Mouse (Mus musculus) liver, embryonic 11.5 days (tissue): ENCODE data around the gene Zfhx3. TPM values are rescaled to one million over a fixed set of nuclear protein-coding genes. Genes with fewer than 3 reads are reported as not detected.

Experiments
- ATAC-seq: fragments of 200-750 bp; cut with Nextera tagmentation; replicated peaks from 2 replicates; pipeline ENCODE4 v1.8.0; 2017; ENCODE audit warnings: moderate number of reproducible peaks, mild to moderate bottlenecking, moderate TSS enrichment, moderate library complexity; ENCODE audit not compliant: low FRiP score
- DNase-seq: peaks from one replicate; pipeline ENCODE4 v3.0.0-alpha.2; 2017; ENCODE audit warnings: low spot score
- H3K27ac ChIP-seq: fragments of 300-500 bp; sonication (generic); 2 replicates; pipeline ENCODE4 v1.5.1; 2014; ENCODE audit warnings: mild to moderate bottlenecking, low read depth, low read length, control low read depth
- H3K27me3 ChIP-seq: fragments of 300-500 bp; sonication (generic); replicated peaks from 2 replicates; pipeline ENCODE4 v1.6.1; 2014; ENCODE audit warnings: low read length, mixed read lengths; ENCODE audit not compliant: control insufficient read depth, insufficient read depth
- H3K36me3 ChIP-seq: fragments of 300-500 bp; sonication (generic); 2 replicates; pipeline ENCODE4 v1.6.1; 2014; ENCODE audit warnings: mild to moderate bottlenecking, low read length, moderate library complexity, mixed read lengths; ENCODE audit not compliant: control insufficient read depth, insufficient read depth
- H3K4me1 ChIP-seq: fragments of 300-500 bp; sonication (generic); replicated peaks from 2 replicates; pipeline ENCODE4 v1.6.1; 2014; ENCODE audit warnings: low read length, mixed read lengths; ENCODE audit not compliant: control insufficient read depth, insufficient read depth
- H3K4me2 ChIP-seq: fragments of 300-500 bp; sonication (generic); 2 replicates; pipeline ENCODE4 v1.6.1; 2014; ENCODE audit warnings: mild to moderate bottlenecking, control low read depth, moderate library complexity
- H3K4me3 ChIP-seq: fragments of 300-500 bp; sonication (generic); 2 replicates; pipeline ENCODE4 v1.5.1; 2014; ENCODE audit warnings: low read depth, low read length, control low read depth
- H3K9ac ChIP-seq: fragments of 300-500 bp; sonication (generic); 2 replicates; pipeline ENCODE4 v1.6.1; 2014; ENCODE audit warnings: low read depth, low read length, control low read depth
- H3K9me3 ChIP-seq: fragments of 300-500 bp; sonication (generic); 2 replicates; pipeline ENCODE4 v1.6.1; 2016; ENCODE audit warnings: low read length, inconsistent platforms, mixed read lengths; ENCODE audit not compliant: control insufficient read depth
- WGBS: fragments of 180-500 bp; shearing (Covaris S2); extraction: QIAGEN DNeasy Blood & Tissue Kit; methylation state at CpG from one replicate; pipeline ENCODE4 v1.1.7; 2014; 5-methylcytosine and 5-hydroxymethylcytosine counted together
- polyA plus RNA-seq: library from polyadenylated mRNA; unstranded; fragments of >200 nt; fragmentation: Nextera tagmentation; extraction: Ambion mirVana; gene quantifications from 2 replicates; pipeline ENCODE4 v1.2.1, GENCODE M21; 2014

Gene Zfhx3
- polyA plus RNA-seq, 1 experiment from 2014 or later: 6.1 TPM

- no peaks in the 10 kb centered on the region for H3K4me1 ChIP-seq
- H3K9me3 ChIP-seq: no peaks in the 10 kb centered on the region
- 61% methylated on average over 2 of the region's 2 CpGs for WGBS
- H3K9ac ChIP-seq: no peak overlapping the region
- H3K36me3 ChIP-seq: no peaks in the 10 kb centered on the region
- DNase-seq (no peak), ATAC-seq (no peak)
- no peaks in the 10 kb centered on the region for H3K27me3 ChIP-seq
- H3K27ac ChIP-seq: no peak overlapping the region
- no peak overlapping the region for H3K4me3 ChIP-seq
- no peak overlapping the region for H3K4me2 ChIP-seq
These were observed 1051.3 kb downstream of the Zfhx3 start for GRCm38 (mm10) chr8:108993718-108994117.

GRCm38 (mm10) chr8:108994187-108994586 lies 1051.7 kb downstream of the Zfhx3 start:
- Histone ChIP-seq H3K4me2 (no peak overlapping the region), H3K27ac (no peak overlapping the region), H3K4me1 (no peaks in the 10 kb centered on the region), H3K4me3 (no peak overlapping the region), H3K9ac (no peak overlapping the region), H3K36me3 (no peaks in the 10 kb centered on the region), H3K9me3 (no peaks in the 10 kb centered on the region), H3K27me3 (no peaks in the 10 kb centered on the region)
- ATAC-seq (no peak), DNase-seq (peak; percentile 20)
- WGBS: 49% methylated on average over 2 of the region's 2 CpGs

DNA sequence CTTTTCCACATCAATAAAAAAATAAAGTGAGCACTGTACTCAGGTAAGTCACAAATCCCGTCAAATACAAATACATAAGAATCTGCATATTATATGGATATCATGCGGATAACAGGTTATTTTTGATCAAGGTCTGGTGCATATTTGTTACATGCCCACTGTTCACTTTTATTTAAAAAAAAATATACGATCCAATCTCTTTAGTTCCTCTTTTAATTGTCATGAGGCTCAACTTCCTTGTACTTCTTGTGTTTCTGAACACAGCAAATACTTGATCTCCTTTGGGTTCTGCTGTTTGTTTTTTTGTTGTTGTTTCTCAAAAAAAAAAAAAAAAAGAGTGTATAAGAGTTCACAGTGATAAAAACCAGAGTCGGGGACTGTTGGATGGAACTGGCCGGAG lies 1052.4 kb downstream of the Zfhx3 start:
- H3K4me1 ChIP-seq: no peaks in the 10 kb centered on the region
- WGBS: 87% methylated on average over 5 of the region's 5 CpGs

GRCm38 (mm10) chr8:108997334-108997733 lies 1054.9 kb downstream of the Zfhx3 start:
- DNase-seq: peak; percentile 24

More for the DNA sequence above, 1052.4 kb downstream of the Zfhx3 start:
- H3K4me3 ChIP-seq: no peak overlapping the region
- no peak overlapping the region for H3K27ac ChIP-seq
- no peaks in the 10 kb centered on the region for H3K27me3 ChIP-seq
- ATAC-seq: no peak
- H3K9me3 ChIP-seq: no peaks in the 10 kb centered on the region
- no peak overlapping the region for H3K9ac ChIP-seq
- no peak overlapping the region for H3K4me2 ChIP-seq
- no peak for DNase-seq
- no peaks in the 10 kb centered on the region for H3K36me3 ChIP-seq

GRCm38 (mm10) chr8:108999297-109000249 lies 1057.1 kb downstream of the Zfhx3 start:
- H3K9ac ChIP-seq: no peak overlapping the region
- H3K4me1 ChIP-seq: no peaks in the 10 kb centered on the region
- no peak overlapping the region for H3K4me3 ChIP-seq
- no peaks in the 10 kb centered on the region for H3K27me3 ChIP-seq
- H3K9me3 ChIP-seq: no peaks in the 10 kb centered on the region
- H3K36me3 ChIP-seq: no peaks in the 10 kb centered on the region
- no peak overlapping the region for H3K4me2 ChIP-seq
- no peak overlapping the region for H3K27ac ChIP-seq
- WGBS: 85% methylated on average over 15 of the region's 15 CpGs
- DNase-seq (peak; percentile 30), ATAC-seq (no peak)

More at GRCm38 (mm10) chr8:108997334-108997733, 1054.9 kb downstream of the Zfhx3 start:
- no peak overlapping the region for H3K9ac ChIP-seq
- H3K36me3 ChIP-seq: no peaks in the 10 kb centered on the region
- no peak overlapping the region for H3K27ac ChIP-seq
- 41% methylated on average over 3 of the region's 3 CpGs for WGBS
- H3K4me3 ChIP-seq: no peak overlapping the region
- ATAC-seq: no peak
- no peaks in the 10 kb centered on the region for H3K27me3 ChIP-seq
- H3K4me1 ChIP-seq: no peaks in the 10 kb centered on the region
- no peak overlapping the region for H3K4me2 ChIP-seq
- no peaks in the 10 kb centered on the region for H3K9me3 ChIP-seq

DNA sequence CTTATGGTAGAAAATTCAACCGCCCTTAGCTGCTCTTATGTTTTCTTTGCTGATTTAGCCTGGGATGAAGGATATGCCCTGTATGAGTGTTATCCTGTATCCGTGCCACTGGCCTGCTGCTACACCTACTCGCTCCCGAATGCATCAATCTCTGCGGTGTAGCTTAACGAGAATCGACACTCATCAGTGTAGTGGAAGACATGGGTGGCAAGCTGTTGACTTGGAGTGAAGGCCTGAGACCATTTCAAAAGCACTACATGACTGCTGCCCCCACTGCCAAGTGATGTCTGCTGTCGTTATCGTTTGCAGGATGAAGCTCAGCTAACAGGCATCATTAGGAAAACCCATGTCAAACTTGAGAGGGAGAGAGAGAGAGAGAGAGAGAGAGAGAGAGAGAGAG lies 1058.6 kb downstream of the Zfhx3 start:
- no peak overlapping the region for H3K4me2 ChIP-seq
- H3K4me3 ChIP-seq: no peak overlapping the region
- H3K27ac ChIP-seq: no peak overlapping the region
- H3K36me3 ChIP-seq: no peaks in the 10 kb centered on the region
- H3K27me3 ChIP-seq: no peaks in the 10 kb centered on the region
- no peak overlapping the region for H3K9ac ChIP-seq
- no peaks in the 10 kb centered on the region for H3K4me1 ChIP-seq
- H3K9me3 ChIP-seq: no peaks in the 10 kb centered on the region
- ATAC-seq: no peak
- 81% methylated on average over 9 of the region's 9 CpGs for WGBS
- peak; percentile 15 for DNase-seq

GRCm38 (mm10) chr8:109001923-109002322 lies 1059.5 kb downstream of the Zfhx3 start:
- Histone ChIP-seq H3K9me3 (no peaks in the 10 kb centered on the region), H3K27me3 (no peaks in the 10 kb centered on the region), H3K9ac (no peak overlapping the region), H3K27ac (no peak overlapping the region), H3K4me2 (no peak overlapping the region), H3K4me1 (no peaks in the 10 kb centered on the region), H3K36me3 (no peaks in the 10 kb centered on the region), H3K4me3 (no peak overlapping the region)
- WGBS: 76% methylated on average over 5 of the region's 5 CpGs
- DNase-seq: no peak
- ATAC-seq: no peak

GRCm38 (mm10) chr8:109006986-109007385 lies 1064.5 kb downstream of the Zfhx3 start:
- H3K36me3 ChIP-seq: no peaks in the 10 kb centered on the region
- DNase-seq: no peak
- H3K9ac ChIP-seq: no peak overlapping the region
- H3K27ac ChIP-seq: no peak overlapping the region
- H3K4me2 ChIP-seq: no peak overlapping the region
- H3K9me3 ChIP-seq: no peaks in the 10 kb centered on the region
- 85% methylated on average over 9 of the region's 9 CpGs for WGBS
- no peaks in the 10 kb centered on the region for H3K4me1 ChIP-seq
- H3K27me3 ChIP-seq: no peaks in the 10 kb centered on the region
- H3K4me3 ChIP-seq: no peak overlapping the region
- no peak for ATAC-seq
